Mouse (Mus musculus): ENCODE data around the gene Mknk2.

- TF ChIP-seq CTCF (IDR thresholded peaks at IDR 0.05; ENCODE audit: borderline replicate concordance, extremely low read depth, insufficient read depth, insufficient read length) (no peak), POLR2A (IDR thresholded peaks at IDR 0.05; ENCODE audit: borderline replicate concordance, extremely low read depth, insufficient read depth, insufficient read length, poor library complexity, severe bottlenecking) (no peak)
Observed at GRCm38 (mm10) chr10:80717281-80717680, 39.4 kb upstream of the Mknk2 start.

Data from brain, embryonic 14.5 days (tissue).